Mouse (Mus musculus) hindbrain, embryonic 16.5 days (tissue): Measurements from ENCODE around the gene Rtel1. TPM values are rescaled to one million over a fixed set of nuclear protein-coding genes. Genes with fewer than 3 reads are reported as not detected.

ENCODE experiments used
- ATAC-seq: fragments of 200-750 bp; cut with Nextera tagmentation; 2 replicates; pipeline ENCODE4 v1.8.0; 2017; ENCODE audit warnings: moderate TSS enrichment, moderate library complexity
- H3K27ac ChIP-seq: fragments of 300-500 bp; sonication (generic); 2 replicates; pipeline ENCODE4 v1.5.1; 2014; ENCODE audit warnings: low read depth, mild to moderate bottlenecking, control low read depth, low read length, moderate library complexity
- H3K27me3 ChIP-seq: fragments of 300-500 bp; sonication (generic); replicated peaks from 2 replicates; pipeline ENCODE4 v1.6.1; 2014; ENCODE audit warnings: low read length; ENCODE audit not compliant: control insufficient read depth, insufficient read depth
- H3K36me3 ChIP-seq: fragments of 300-500 bp; sonication (generic); 2 replicates; pipeline ENCODE4 v1.6.1; 2014; ENCODE audit warnings: mild to moderate bottlenecking, low read length, moderate library complexity, mixed read lengths; ENCODE audit not compliant: control insufficient read depth, insufficient read depth
- H3K4me1 ChIP-seq: fragments of 300-500 bp; sonication (generic); 2 replicates; pipeline ENCODE4 v1.6.1; 2014; ENCODE audit warnings: low read depth, low read length; ENCODE audit not compliant: control insufficient read depth, insufficient read depth
- H3K4me2 ChIP-seq: fragments of 300-500 bp; sonication (generic); 2 replicates; pipeline ENCODE4 v1.6.1; 2014; ENCODE audit warnings: mild to moderate bottlenecking, low read length, control low read depth, moderate library complexity
- H3K4me3 ChIP-seq: fragments of 300-500 bp; sonication (generic); 2 replicates; pipeline ENCODE4 v1.5.1; 2014; ENCODE audit warnings: mild to moderate bottlenecking, low read length, control low read depth, moderate library complexity
- H3K9ac ChIP-seq: fragments of 300-500 bp; sonication (generic); 2 replicates; pipeline ENCODE4 v1.6.1; 2014; ENCODE audit warnings: low read depth, mild to moderate bottlenecking, control low read depth, low read length, moderate library complexity
- H3K9me3 ChIP-seq: fragments of 300-500 bp; sonication (generic); 2 replicates; pipeline ENCODE4 v1.6.1; 2014; ENCODE audit warnings: mild to moderate bottlenecking, low read length, moderate library complexity; ENCODE audit not compliant: control insufficient read depth
- WGBS: fragments of 180-500 bp; shearing (Covaris S2); extraction: QIAGEN DNeasy Blood & Tissue Kit; methylation state at CpG from one replicate; pipeline ENCODE4 v1.1.7; 2014; 5-methylcytosine and 5-hydroxymethylcytosine counted together
- polyA plus RNA-seq: library from polyadenylated mRNA; unstranded; fragments of >200 nt; fragmentation: Nextera tagmentation; extraction: Ambion mirVana; gene quantifications from 2 replicates; pipeline ENCODE4 v1.2.1, GENCODE M21; 2015

Gene Rtel1
- polyA plus RNA-seq, 1 experiment from 2014 or later = 33.7 TPM

- Histone ChIP-seq H3K27me3 (no peaks in the 10 kb centered on the region), H3K27ac (no peak overlapping the region), H3K36me3 (peaks cover 33% of the 10 kb centered on the region), H3K4me1 (peaks cover 5% of the 10 kb centered on the region; the same call in 1 of the 2 replicates), H3K4me2 (no peak overlapping the region), H3K9me3 (no peaks in the 10 kb centered on the region), H3K4me3 (no peak overlapping the region), H3K9ac (no peak overlapping the region)
- ATAC-seq = no peak
- 83% methylated on average over 5 of the region's 5 CpGs for WGBS
Measured at GRCm38 (mm10) chr2:181380251-181380650, 60.7 kb downstream of the Rtel1 start.

GRCm38 (mm10) chr2:181381107-181381506 lies 61.6 kb downstream of the Rtel1 start:
- ATAC-seq = no peak
- Histone ChIP-seq H3K4me1 (peaks cover 7% of the 10 kb centered on the region; the same call in 1 of the 2 replicates), H3K9me3 (no peaks in the 10 kb centered on the region), H3K36me3 (peaks cover 33% of the 10 kb centered on the region), H3K9ac (no peak overlapping the region), H3K4me2 (no peak overlapping the region), H3K4me3 (no peak overlapping the region), H3K27ac (no peak overlapping the region), H3K27me3 (no peaks in the 10 kb centered on the region)
- 90% methylated on average over 5 of the region's 5 CpGs for WGBS

- 85% methylated on average over 6 of the region's 6 CpGs for WGBS
- H3K4me3 ChIP-seq = no peak overlapping the region
- ATAC-seq = no peak
- H3K27me3 ChIP-seq = no peaks in the 10 kb centered on the region
- no peak overlapping the region for H3K27ac ChIP-seq
- H3K36me3 ChIP-seq = peaks cover 33% of the 10 kb centered on the region
- H3K4me2 ChIP-seq = no peak overlapping the region
- H3K9me3 ChIP-seq = no peaks in the 10 kb centered on the region
- H3K9ac ChIP-seq = no peak overlapping the region
- peaks cover 7% of the 10 kb centered on the region; the same call in 1 of the 2 replicates for H3K4me1 ChIP-seq
Measured at GRCm38 (mm10) chr2:181381631-181382306, 62.2 kb downstream of the Rtel1 start.

GRCm38 (mm10) chr2:181384463-181384862 lies 64.9 kb downstream of the Rtel1 start:
- no peaks in the 10 kb centered on the region for H3K9me3 ChIP-seq
- 79% methylated on average over 7 of the region's 7 CpGs for WGBS
- H3K9ac ChIP-seq = no peak overlapping the region
- H3K36me3 ChIP-seq = peaks cover 26% of the 10 kb centered on the region
- no peaks in the 10 kb centered on the region for H3K27me3 ChIP-seq
- H3K4me3 ChIP-seq = no peak overlapping the region
- H3K4me2 ChIP-seq = no peak overlapping the region
- ATAC-seq = peak; percentile 11; the same call in 1 of the 2 replicates
- H3K4me1 ChIP-seq = peaks cover 7% of the 10 kb centered on the region; the same call in 1 of the 2 replicates
- peak overlapping the region; percentile 35 for H3K27ac ChIP-seq

- peak; percentile 80; the same call in 1 of the 2 replicates for ATAC-seq
- H3K4me2 ChIP-seq = no peak overlapping the region
- H3K27me3 ChIP-seq = no peaks in the 10 kb centered on the region
- H3K36me3 ChIP-seq = peaks cover 21% of the 10 kb centered on the region
- H3K9me3 ChIP-seq = no peaks in the 10 kb centered on the region
- H3K4me1 ChIP-seq = peaks cover 7% of the 10 kb centered on the region; the same call in 1 of the 2 replicates
- peak overlapping the region; percentile 35 for H3K27ac ChIP-seq
- no peak overlapping the region for H3K4me3 ChIP-seq
- no peak overlapping the region for H3K9ac ChIP-seq
- 58% methylated on average over 4 of the region's 4 CpGs for WGBS
Measured at GRCm38 (mm10) chr2:181384919-181385391, 65.4 kb downstream of the Rtel1 start.

- WGBS = 76% methylated on average over 3 of the region's 3 CpGs
- Histone ChIP-seq H3K27me3 (no peaks in the 10 kb centered on the region), H3K9ac (no peak overlapping the region), H3K4me3 (no peak overlapping the region), H3K4me2 (no peak overlapping the region), H3K27ac (peak overlapping the region; percentile 32), H3K36me3 (peaks cover 16% of the 10 kb centered on the region), H3K9me3 (no peaks in the 10 kb centered on the region), H3K4me1 (peaks cover 7% of the 10 kb centered on the region; the same call in 1 of the 2 replicates)
- ATAC-seq = no peak
Measured at GRCm38 (mm10) chr2:181385885-181386284, 66.3 kb downstream of the Rtel1 start.

- Histone ChIP-seq H3K4me2 (no peak overlapping the region), H3K27me3 (no peaks in the 10 kb centered on the region), H3K4me1 (peaks cover 7% of the 10 kb centered on the region; the same call in 1 of the 2 replicates), H3K27ac (no peak overlapping the region), H3K36me3 (peaks cover 21% of the 10 kb centered on the region), H3K4me3 (no peak overlapping the region), H3K9me3 (no peaks in the 10 kb centered on the region), H3K9ac (no peak overlapping the region)
- ATAC-seq = no peak
- WGBS = 72% methylated on average over 3 of the region's 4 CpGs
Measured at GRCm38 (mm10) chr2:181386663-181387210, 67.2 kb downstream of the Rtel1 start.

- no peaks in the 10 kb centered on the region for H3K9me3 ChIP-seq
- WGBS = 81% methylated on average over 4 of the region's 4 CpGs
- no peak overlapping the region for H3K27ac ChIP-seq
- peaks cover 11% of the 10 kb centered on the region for H3K36me3 ChIP-seq
- ATAC-seq = no peak
- no peak overlapping the region for H3K4me3 ChIP-seq
- no peak overlapping the region for H3K4me2 ChIP-seq
- peaks cover 1% of the 10 kb centered on the region; the same call in 1 of the 2 replicates for H3K4me1 ChIP-seq
- H3K27me3 ChIP-seq = no peaks in the 10 kb centered on the region
- no peak overlapping the region for H3K9ac ChIP-seq
Measured at GRCm38 (mm10) chr2:181390136-181390870, 70.8 kb downstream of the Rtel1 start.

GRCm38 (mm10) chr2:181391022-181391421 lies 71.5 kb downstream of the Rtel1 start:
- Histone ChIP-seq H3K36me3 (peaks cover 11% of the 10 kb centered on the region), H3K4me2 (no peak overlapping the region), H3K27ac (no peak overlapping the region), H3K9me3 (no peaks in the 10 kb centered on the region), H3K9ac (no peak overlapping the region), H3K4me1 (no peaks in the 10 kb centered on the region; the same call in 1 of the 2 replicates), H3K4me3 (no peak overlapping the region), H3K27me3 (no peaks in the 10 kb centered on the region)
- no peak for ATAC-seq
- 88% methylated on average over 15 of the region's 15 CpGs for WGBS
